ENCODE assay signal across 29 mouse cellular contexts in the genomic region with DNA sequence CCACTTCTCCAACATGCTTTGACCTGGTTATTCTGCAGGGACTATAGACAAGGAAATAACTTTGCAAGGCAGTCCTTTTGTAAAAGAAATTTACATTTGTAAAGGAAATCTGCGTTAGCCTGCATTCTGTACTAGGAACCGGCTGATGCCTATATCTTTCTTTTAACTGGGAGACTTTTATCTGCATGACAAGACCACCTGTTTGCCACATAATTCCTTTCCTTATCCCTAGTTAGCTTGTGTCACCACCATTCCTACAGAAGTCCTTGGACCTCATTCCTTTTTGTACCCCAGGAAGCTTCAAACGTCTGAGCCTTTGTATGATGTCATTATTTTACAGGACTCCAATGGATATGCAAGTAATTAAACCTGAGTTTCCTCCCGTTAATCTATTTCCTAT. TPM values are rescaled to one million over a fixed set of nuclear protein-coding genes. Genes with fewer than 3 reads are reported as not detected.
DNase-seq lines count a peak whose midpoint lies in the region; ATAC-seq lines count a peak whose summit lies in the region.
"Had no signal": no experiment of that assay in that cellular context is flagged by ENCODE, and none has a peak within 500 bp of the region (broad histone marks: within the 10 kb centered on the region; RNA-seq: fewer than 3 reads in every experiment).

No protein-coding gene starts in this region.

- 67% methylated on average over 4 of the region's 4 CpGs for WGBS in midbrain, embryonic 11.5 days
- WGBS in midbrain, embryonic 10.5 days: 75% methylated on average over 4 of the region's 4 CpGs

- no peak overlapping the region for H3K9ac ChIP-seq in midbrain, embryonic 11.5 days (ENCODE audit: low read length)
- H3K9ac ChIP-seq: embryonic facial prominence, embryonic 12.5 days; forebrain, embryonic 13.5 days; forebrain, embryonic 15.5 days; forebrain, postnatal 0 days had no signal

- no peaks in the 10 kb centered on the region for H3K27me3 ChIP-seq in midbrain, embryonic 11.5 days (ENCODE audit: control insufficient read depth, insufficient read depth, low read length)
- H3K27me3 ChIP-seq in midbrain, embryonic 10.5 days (ENCODE audit: low read depth, poor library complexity, severe bottlenecking): no peaks in the 10 kb centered on the region
- H3K27me3 ChIP-seq: CH12.LX; embryonic facial prominence, embryonic 12.5 days; forebrain, embryonic 13.5 days; forebrain, embryonic 15.5 days; Patski had no signal

- no peak for ATAC-seq in midbrain, embryonic 11.5 days (ENCODE audit: low FRiP score)
- ATAC-seq in activated CD4-positive, CD25-positive, alpha-beta regulatory T cell, adult 4 months: no peak
- ATAC-seq: CD4-positive, CD25-positive, alpha-beta regulatory T cell, adult 4 months; forebrain, embryonic 13.5 days; forebrain, embryonic 15.5 days; forebrain, postnatal 0 days; Patski had no signal

- H3K9me3 ChIP-seq in midbrain, embryonic 11.5 days (ENCODE audit: control insufficient read depth, low read length): no peaks in the 10 kb centered on the region
- no peaks in the 10 kb centered on the region for H3K9me3 ChIP-seq in midbrain, embryonic 10.5 days (replicated peaks)
- H3K9me3 ChIP-seq: embryonic facial prominence, embryonic 10.5 days; embryonic facial prominence, embryonic 12.5 days; forebrain, embryonic 13.5 days; forebrain, embryonic 15.5 days; G1E had no signal

- H3K36me3 ChIP-seq in midbrain, embryonic 11.5 days (ENCODE audit: control insufficient read depth, insufficient read depth, low read length): no peaks in the 10 kb centered on the region
- H3K36me3 ChIP-seq in midbrain, embryonic 10.5 days: peaks cover 15% of the 10 kb centered on the region
- H3K36me3 ChIP-seq: embryonic facial prominence, embryonic 12.5 days; forebrain, embryonic 15.5 days had no signal

- H3K27ac ChIP-seq in midbrain, embryonic 11.5 days (ENCODE audit: low read depth, low read length): no peak overlapping the region
- H3K27ac ChIP-seq in midbrain, embryonic 10.5 days (replicated peaks): no peak overlapping the region
- H3K27ac ChIP-seq: embryonic facial prominence, embryonic 10.5 days; embryonic facial prominence, embryonic 12.5 days; forebrain, embryonic 13.5 days; forebrain, embryonic 15.5 days had no signal

- DNase-seq in midbrain, embryonic 11.5 days (ENCODE audit: low spot score, missing footprints): peak; percentile 66
- no peak for DNase-seq in midbrain, embryonic 10.5 days (ENCODE audit: low spot score)
- DNase-seq in ES-CJ7 (ENCODE audit: low read depth, low spot score) (peak; percentile 59), R1 (ENCODE audit: low read depth, low spot score) (peak; percentile 87)
- DNase-seq in adrenal gland, postnatal 10 days: no peak
- DNase-seq: adrenal gland, adult 8-10 months; adrenal gland, postnatal 25 days; B cell, adult 2 months; cerebellum, adult 11-12 months; cerebellum, adult 2 months; cerebellum, adult 9-10 months; cerebellum, postnatal 10 days; cerebellum, postnatal 25 days; forebrain, postnatal 0 days had no signal

- no peak overlapping the region for H3K4me3 ChIP-seq in midbrain, embryonic 11.5 days (ENCODE audit: low read depth, low read length)
- H3K4me3 ChIP-seq in midbrain, embryonic 10.5 days: no peak overlapping the region
- H3K4me3 ChIP-seq: embryonic facial prominence, embryonic 10.5 days; embryonic facial prominence, embryonic 12.5 days; forebrain, embryonic 13.5 days; forebrain, embryonic 15.5 days had no signal

- H3K4me2 ChIP-seq in midbrain, embryonic 11.5 days: no peak overlapping the region
- H3K4me2 ChIP-seq: embryonic facial prominence, embryonic 12.5 days; forebrain, embryonic 13.5 days; forebrain, embryonic 15.5 days had no signal

- peaks cover 15% of the 10 kb centered on the region for H3K4me1 ChIP-seq in midbrain, embryonic 11.5 days (ENCODE audit: control insufficient read depth, insufficient read depth, low read length)
- H3K4me1 ChIP-seq in midbrain, embryonic 10.5 days: peaks cover 37% of the 10 kb centered on the region

RNA-seq across cellular contexts. Expression of a gene that starts 1.7 kb away (rescaled TPM):
- polyA plus RNA-seq in midbrain, embryonic 11.5 days (2014; fragmentation: Nextera tagmentation; extraction: Ambion mirVana): 25.7 and 29.8 TPM in 2 replicates
- polyA plus RNA-seq in midbrain, embryonic 10.5 days (2016; fragmentation: Nextera tagmentation; extraction: Ambion mirVana): 48.9 and 57.5 TPM in 2 replicates
- total RNA-seq in adrenal gland, postnatal 10 days (2021): 10 to 100 TPM in 1 of 2 experiments, 1 to 10 TPM in 1; 8.8 to 11.1 TPM
- polyA plus RNA-seq in activated CD4-positive, CD25-positive, alpha-beta regulatory T cell, adult 4 months (2017; shearing (Covaris generic)): 1 to 10 TPM; 3.2 to 4.7 TPM

RNA-seq across cellular contexts. Expression of a gene that starts 34.8 kb away (rescaled TPM):
- not detected in 2 replicates for polyA plus RNA-seq in midbrain, embryonic 11.5 days (2014; fragmentation: Nextera tagmentation; extraction: Ambion mirVana)
- not detected in 2 replicates for polyA plus RNA-seq in midbrain, embryonic 10.5 days (2016; fragmentation: Nextera tagmentation; extraction: Ambion mirVana)
- total RNA-seq in adrenal gland, postnatal 10 days (2021): not detected
- polyA plus RNA-seq in activated CD4-positive, CD25-positive, alpha-beta regulatory T cell, adult 4 months (2017; shearing (Covaris generic)): not detected
- total RNA-seq: adrenal gland, adult 18-20 months; adrenal gland, adult 8-10 months; adrenal gland, postnatal 25 days; adrenal gland, postnatal 4 days; CH12.LX; forebrain, postnatal 0 days had no signal
- polyA plus RNA-seq: brain, embryonic 14.5 days; CD4-positive, CD25-positive, alpha-beta regulatory T cell, adult 4 months; cerebellum, adult 2 months; cortical plate, adult 2 months; embryonic facial prominence, embryonic 10.5 days; embryonic facial prominence, embryonic 12.5 days; embryonic facial prominence, embryonic 14.5 days; forebrain, embryonic 11.5 days; forebrain, embryonic 13.5 days; forebrain, embryonic 15.5 days; G1E; Patski had no signal

RNA-seq across cellular contexts. Expression of a gene that starts 35.7 kb away (rescaled TPM):
- polyA plus RNA-seq in midbrain, embryonic 11.5 days (2014; fragmentation: Nextera tagmentation; extraction: Ambion mirVana): 58.6 and 61.3 TPM in 2 replicates
- polyA plus RNA-seq in midbrain, embryonic 10.5 days (2016; fragmentation: Nextera tagmentation; extraction: Ambion mirVana): 56.2 and 56.4 TPM in 2 replicates
- total RNA-seq in adrenal gland, postnatal 10 days (2021): 10 to 100 TPM; 35.6 to 38.1 TPM
- 10 to 100 TPM; 67.2 to 74.9 TPM for polyA plus RNA-seq in activated CD4-positive, CD25-positive, alpha-beta regulatory T cell, adult 4 months (2017; shearing (Covaris generic))

Comparison
In these comparisons a context has a peak if more than half of its experiments do, and no peak if none do; other contexts are left out.
1. DNase-seq: peak in midbrain, embryonic 11.5 days (single experiment), ES-CJ7 (single experiment) and R1 (single experiment); none in midbrain, embryonic 10.5 days (single experiment) and adrenal gland, postnatal 10 days (single experiment).